In genomic region chr3:88499580-88499979, GRCm38 (mm10) we compare ENCODE assay signal across 26 mouse cellular contexts. TPM values are rescaled to one million over a fixed set of nuclear protein-coding genes. Genes with fewer than 3 reads are reported as not detected.
A peak's percentile ranks its signal among the peaks of the same experiment; 100 is the strongest.
DNase-seq lines count a peak whose midpoint lies in the region; ATAC-seq and TF ChIP-seq lines count a peak whose summit lies in the region.
"Had no signal": no experiment of that assay in that cellular context is flagged by ENCODE, and none has a peak within 500 bp of the region (broad histone marks: within the 10 kb centered on the region; RNA-seq: fewer than 3 reads in every experiment).

No protein-coding gene starts in this region.

- 73% methylated on average over 4 of the region's 4 CpGs for WGBS in limb, embryonic 14.5 days
- 81% methylated on average over 4 of the region's 4 CpGs for WGBS in limb, embryonic 10.5 days
- WGBS in limb, embryonic 15.5 days = 80% methylated on average over 4 of the region's 4 CpGs
- 80% methylated on average over 4 of the region's 4 CpGs for WGBS in liver, embryonic 16.5 days (ENCODE audit: insufficient replicate concordance)

- H3K36me3 ChIP-seq in limb, embryonic 14.5 days (ENCODE audit: control insufficient read depth, insufficient read depth, low read length) = peaks cover 19% of the 10 kb centered on the region
- H3K36me3 ChIP-seq in limb, embryonic 10.5 days = 0 out of 2 replicates have a peak, but pooled peaks cover 2% of the 10 kb centered on the region
- H3K36me3 ChIP-seq in MEL (ENCODE audit: control insufficient read depth in 1 of 2, insufficient read depth in 2 of 2, low read length in 2 of 2) = peaks cover 2 to 50% of the 10 kb centered on the region in 2 experiments; a peak in 3 of 4 replicates
- peaks cover 35% of the 10 kb centered on the region for H3K36me3 ChIP-seq in limb, embryonic 15.5 days
- peaks cover 6% of the 10 kb centered on the region; the same call in 1 of the 2 replicates for H3K36me3 ChIP-seq in liver, embryonic 16.5 days (ENCODE audit: control insufficient read depth, insufficient read depth)
- H3K36me3 ChIP-seq: stomach, embryonic 15.5 days had no signal

- H3K4me2 ChIP-seq in limb, embryonic 14.5 days (replicated peaks; ENCODE audit: low read depth, low read length, severe bottlenecking) = peak overlapping the region; percentile 90; the same call in 1 of the 2 replicates
- 0 out of 2 replicates have a peak overlapping the region, but pooled peaks have one; percentile 69 for H3K4me2 ChIP-seq in limb, embryonic 15.5 days
- H3K4me2 ChIP-seq in liver, embryonic 16.5 days (ENCODE audit: low read depth, low read length) = peak overlapping the region; percentile 88
- H3K4me2 ChIP-seq: hindbrain, embryonic 14.5 days had no signal

- TF ChIP-seq RAD21 in MEL (IDR thresholded peaks at IDR 0.05; ENCODE audit: low read depth, low read length) = no peak

- no peaks in the 10 kb centered on the region for H3K9me3 ChIP-seq in limb, embryonic 14.5 days (ENCODE audit: control insufficient read depth, low read length)
- no peaks in the 10 kb centered on the region for H3K9me3 ChIP-seq in limb, embryonic 10.5 days (replicated peaks)
- no peaks in the 10 kb centered on the region for H3K9me3 ChIP-seq in MEL (replicated peaks; ENCODE audit: insufficient read depth, low read length)
- no peaks in the 10 kb centered on the region for H3K9me3 ChIP-seq in limb, embryonic 15.5 days
- no peaks in the 10 kb centered on the region for H3K9me3 ChIP-seq in liver, embryonic 16.5 days (replicated peaks; ENCODE audit: control insufficient read depth, low read length)
- H3K9me3 ChIP-seq: stomach, embryonic 15.5 days had no signal

- no peak for TF ChIP-seq POLR2A in limb, embryonic 14.5 days (IDR thresholded peaks at IDR 0.05; ENCODE audit: borderline replicate concordance, extremely low read depth, insufficient read depth, insufficient read length)
- TF ChIP-seq POLR2A in MEL (IDR thresholded peaks at IDR 0.05; ENCODE audit: control insufficient read depth in 1 of 2, insufficient read depth in 1 of 2, low read depth in 1 of 2, low read length in 2 of 2, poor library complexity in 1 of 2) = no peak

- H3K4me1 ChIP-seq in limb, embryonic 14.5 days (ENCODE audit: control insufficient read depth, insufficient read depth, low read length) = peaks cover 45% of the 10 kb centered on the region
- H3K4me1 ChIP-seq in limb, embryonic 10.5 days = peaks cover 34% of the 10 kb centered on the region
- peaks cover 27 to 47% of the 10 kb centered on the region in 2 experiments for H3K4me1 ChIP-seq in MEL (ENCODE audit: control insufficient read depth in 1 of 2, insufficient read depth in 2 of 2, low read length in 2 of 2)
- peaks cover 63% of the 10 kb centered on the region for H3K4me1 ChIP-seq in limb, embryonic 15.5 days
- peaks cover 79% of the 10 kb centered on the region for H3K4me1 ChIP-seq in liver, embryonic 16.5 days (ENCODE audit: control insufficient read depth, low read depth, low read length)

- no peak for DNase-seq in limb, embryonic 14.5 days (ENCODE audit: low spot score)
- no peak for DNase-seq in limb, embryonic 10.5 days (ENCODE audit: low spot score)
- DNase-seq in MEL (ENCODE audit: low read depth, low spot score) (no peak), adipocyte (ENCODE audit: low spot score) (no peak)
- DNase-seq in frontal cortex, postnatal 36 days (ENCODE audit: low spot score in 2 of 2) = no peak
- DNase-seq in thymus, postnatal 25 days = no peak
- DNase-seq: adrenal gland, postnatal 10 days; B cell, adult 2 months; cerebellum, adult 8-10 months; forebrain, postnatal 0 days; heart, postnatal 4 days; kidney, adult 2 months; layer of hippocampus, adult 9-11 months; lung, adult 2 months; thymus, postnatal 36 days had no signal

- H3K4me3 ChIP-seq in limb, embryonic 14.5 days (replicated peaks; ENCODE audit: low read length) = no peak overlapping the region
- H3K4me3 ChIP-seq in limb, embryonic 10.5 days = no peak overlapping the region
- H3K4me3 ChIP-seq in MEL (ENCODE audit: control insufficient read depth in 1 of 2, insufficient read depth in 1 of 2, low read depth in 2 of 2, low read length in 2 of 2) = no peak overlapping the region
- peak overlapping the region; percentile 82 for H3K4me3 ChIP-seq in limb, embryonic 15.5 days
- peak overlapping the region; percentile 93 for H3K4me3 ChIP-seq in liver, embryonic 16.5 days (ENCODE audit: low read depth, low read length)
- H3K4me3 ChIP-seq: stomach, embryonic 15.5 days had no signal

- no peak overlapping the region for H3K27ac ChIP-seq in limb, embryonic 14.5 days (replicated peaks; ENCODE audit: low read depth, low read length)
- H3K27ac ChIP-seq in limb, embryonic 10.5 days = no peak overlapping the region
- peak overlapping the region; percentile 50 for H3K27ac ChIP-seq in MEL (ENCODE audit: control insufficient read depth, low read depth, low read length)
- H3K27ac ChIP-seq in limb, embryonic 15.5 days = no peak overlapping the region
- peak overlapping the region; percentile 85; the same call in 1 of the 2 replicates for H3K27ac ChIP-seq in liver, embryonic 16.5 days (ENCODE audit: low read length)
- H3K27ac ChIP-seq: hindbrain, embryonic 14.5 days; kidney, postnatal 0 days had no signal

- no peaks in the 10 kb centered on the region for H3K27me3 ChIP-seq in limb, embryonic 14.5 days (ENCODE audit: control insufficient read depth, insufficient read depth, low read length)
- H3K27me3 ChIP-seq in limb, embryonic 10.5 days (ENCODE audit: low read depth, poor library complexity, severe bottlenecking) = peaks cover 45% of the 10 kb centered on the region
- no peaks in the 10 kb centered on the region for H3K27me3 ChIP-seq in MEL (ENCODE audit: control insufficient read depth in 1 of 2, insufficient read depth in 2 of 2, low read length in 2 of 2)
- no peaks in the 10 kb centered on the region for H3K27me3 ChIP-seq in limb, embryonic 15.5 days
- no peaks in the 10 kb centered on the region for H3K27me3 ChIP-seq in liver, embryonic 16.5 days (ENCODE audit: control insufficient read depth, insufficient read depth, low read depth, low read length)
- H3K27me3 ChIP-seq: stomach, embryonic 15.5 days had no signal

- no peak for TF ChIP-seq CTCF in MEL (IDR thresholded peaks at IDR 0.05 in 2 of 3, conservative IDR thresholded peaks at IDR 0.05 in 1 of 3; ENCODE audit: control insufficient read depth in 1 of 3, insufficient read depth in 1 of 3, low read depth in 2 of 3, low read length in 3 of 3, poor library complexity in 1 of 3, severe bottlenecking in 1 of 3)

- ATAC-seq in limb, embryonic 14.5 days (ENCODE audit: low FRiP score, low read depth) = no peak
- no peak for ATAC-seq in limb, embryonic 15.5 days (ENCODE audit: insufficient number of reproducible peaks, low FRiP score, low TSS enrichment, low read depth)
- no peak for ATAC-seq in liver, embryonic 16.5 days (ENCODE audit: low read depth)
- ATAC-seq: activated CD4-positive, CD25-positive, alpha-beta regulatory T cell, adult 4 months; forebrain, postnatal 0 days; inflammation-experienced regulatory T-cells, adult 6 months; midbrain, embryonic 16.5 days had no signal

- H3K79me2 ChIP-seq in MEL (ENCODE audit: control insufficient read depth, insufficient read depth, low read length, poor library complexity) = peaks cover 44% of the 10 kb centered on the region

- H3K9ac ChIP-seq in limb, embryonic 14.5 days (ENCODE audit: low read depth, low read length, severe bottlenecking) = no peak overlapping the region
- H3K9ac ChIP-seq in MEL (ENCODE audit: control insufficient read depth, low read depth, low read length, poor library complexity, severe bottlenecking) = no peak overlapping the region
- no peak overlapping the region for H3K9ac ChIP-seq in limb, embryonic 15.5 days
- H3K9ac ChIP-seq in liver, embryonic 16.5 days (ENCODE audit: low read depth, low read length) = no peak overlapping the region
- H3K9ac ChIP-seq: forebrain, postnatal 0 days; hindbrain, embryonic 14.5 days; stomach, embryonic 15.5 days had no signal

- TF ChIP-seq EP300 in MEL (IDR thresholded peaks at IDR 0.05; ENCODE audit: low read depth in 1 of 2, low read length in 2 of 2) = no peak

RNA-seq across cellular contexts. Expression of gene Lmna, which starts 10.2 kb away (rescaled TPM):
- polyA plus RNA-seq in limb, embryonic 14.5 days (2012; rRNA removed) = 238 and 364 TPM in 2 replicates
- polyA plus RNA-seq in limb, embryonic 14.5 days (2014; fragmentation: Nextera tagmentation; extraction: Ambion mirVana) = 378 and 402 TPM in 2 replicates
- polyA plus RNA-seq in limb, embryonic 10.5 days (2016; fragmentation: Nextera tagmentation; extraction: Ambion mirVana) = 9.2 and 14.5 TPM in 2 replicates
- total RNA-seq in MEL (2012; rRNA removed) = 388 and 394 TPM in 2 replicates
- 100 to 1,000 TPM; 128 to 302 TPM for polyA plus RNA-seq in MEL (2012; ENCODE audit: insufficient read depth in 1 of 2, insufficient read length in 2 of 2, low read depth in 1 of 2, low replicate concordance in 2 of 2, missing spikeins in 1 of 2)
- polyA plus RNA-seq in limb, embryonic 15.5 days (2015; fragmentation: Nextera tagmentation; extraction: Ambion mirVana) = 635 and 751 TPM in 2 replicates
- polyA plus RNA-seq in liver, embryonic 16.5 days (2015; fragmentation: Nextera tagmentation; extraction: Ambion mirVana) = 123 and 131 TPM in 2 replicates

RNA-seq across cellular contexts. Expression of gene Mex3a, which starts 32.6 kb away (rescaled TPM):
- 49.3 and 60.8 TPM in 2 replicates for polyA plus RNA-seq in limb, embryonic 14.5 days (2012; rRNA removed)
- 26.7 and 33.1 TPM in 2 replicates for polyA plus RNA-seq in limb, embryonic 14.5 days (2014; fragmentation: Nextera tagmentation; extraction: Ambion mirVana)
- 28.9 and 34.8 TPM in 2 replicates for polyA plus RNA-seq in limb, embryonic 10.5 days (2016; fragmentation: Nextera tagmentation; extraction: Ambion mirVana)
- 4.3 and 5.5 TPM in 2 replicates for total RNA-seq in MEL (2012; rRNA removed)
- 10 to 100 TPM in 1 of 2 experiments, not detected in 1; 10.1 TPM for polyA plus RNA-seq in MEL (2012; ENCODE audit: insufficient read depth in 1 of 2, insufficient read length in 2 of 2, low read depth in 1 of 2, low replicate concordance in 2 of 2, missing spikeins in 1 of 2)
- polyA plus RNA-seq in limb, embryonic 15.5 days (2015; fragmentation: Nextera tagmentation; extraction: Ambion mirVana) = 17.6 and 21.0 TPM in 2 replicates
- 0.44 and 0.53 TPM in 2 replicates for polyA plus RNA-seq in liver, embryonic 16.5 days (2015; fragmentation: Nextera tagmentation; extraction: Ambion mirVana)

RNA-seq across cellular contexts. Expression of gene Sema4a, which starts 38.6 kb away (rescaled TPM):
- polyA plus RNA-seq in limb, embryonic 14.5 days (2012; rRNA removed) = 13.5 and 16.0 TPM in 2 replicates
- polyA plus RNA-seq in limb, embryonic 14.5 days (2014; fragmentation: Nextera tagmentation; extraction: Ambion mirVana) = 12.9 and 14.4 TPM in 2 replicates
- 4.7 and 6.7 TPM in 2 replicates for polyA plus RNA-seq in limb, embryonic 10.5 days (2016; fragmentation: Nextera tagmentation; extraction: Ambion mirVana)
- 31.4 and 45.3 TPM in 2 replicates for total RNA-seq in MEL (2012; rRNA removed)
- polyA plus RNA-seq in MEL (2012; ENCODE audit: insufficient read depth in 1 of 2, insufficient read length in 2 of 2, low read depth in 1 of 2, low replicate concordance in 2 of 2, missing spikeins in 1 of 2) = 10 to 100 TPM in 1 of 2 experiments, not detected in 1; 33.5 TPM
- 23.1 and 24.5 TPM in 2 replicates for polyA plus RNA-seq in limb, embryonic 15.5 days (2015; fragmentation: Nextera tagmentation; extraction: Ambion mirVana)
- 27.0 and 29.1 TPM in 2 replicates for polyA plus RNA-seq in liver, embryonic 16.5 days (2015; fragmentation: Nextera tagmentation; extraction: Ambion mirVana)

RNA-seq across cellular contexts. Expression of gene Rab25, which starts 48.5 kb away (rescaled TPM):
- polyA plus RNA-seq in limb, embryonic 14.5 days (2012; rRNA removed) = 27.0 and 35.0 TPM in 2 replicates
- 52.7 and 70.4 TPM in 2 replicates for polyA plus RNA-seq in limb, embryonic 14.5 days (2014; fragmentation: Nextera tagmentation; extraction: Ambion mirVana)
- polyA plus RNA-seq in limb, embryonic 10.5 days (2016; fragmentation: Nextera tagmentation; extraction: Ambion mirVana) = 1.7 and 3.7 TPM in 2 replicates
- total RNA-seq in MEL (2012; rRNA removed) = 0.75 and 0.96 TPM in 2 replicates
- polyA plus RNA-seq in MEL (2012; ENCODE audit: insufficient read depth in 1 of 2, insufficient read length in 2 of 2, low read depth in 1 of 2, low replicate concordance in 2 of 2, missing spikeins in 1 of 2) = 1 to 10 TPM in 1 of 2 experiments, not detected in 1; 1.9 TPM
- 144 and 148 TPM in 2 replicates for polyA plus RNA-seq in limb, embryonic 15.5 days (2015; fragmentation: Nextera tagmentation; extraction: Ambion mirVana)
- 0.32 and 1.1 TPM in 2 replicates for polyA plus RNA-seq in liver, embryonic 16.5 days (2015; fragmentation: Nextera tagmentation; extraction: Ambion mirVana)
- total RNA-seq: adrenal gland, postnatal 10 days; forebrain, postnatal 0 days; heart, adult 8-10 months; heart, postnatal 4 days; left cerebral cortex, adult 18-20 months; left cerebral cortex, postnatal 36 days had no signal
- polyA plus RNA-seq: activated CD4-positive, CD25-positive, alpha-beta regulatory T cell, adult 4 months; forebrain, postnatal 0 days; inflammation-experienced regulatory T-cells, adult 6 months had no signal

RNA-seq across cellular contexts. Expression of gene Lamtor2, which starts 53.3 kb away (rescaled TPM):
- polyA plus RNA-seq in limb, embryonic 14.5 days (2012; rRNA removed) = 92.5 and 117 TPM in 2 replicates
- polyA plus RNA-seq in limb, embryonic 14.5 days (2014; fragmentation: Nextera tagmentation; extraction: Ambion mirVana) = 100 and 103 TPM in 2 replicates
- 151 and 159 TPM in 2 replicates for polyA plus RNA-seq in limb, embryonic 10.5 days (2016; fragmentation: Nextera tagmentation; extraction: Ambion mirVana)
- 125 and 127 TPM in 2 replicates for total RNA-seq in MEL (2012; rRNA removed)
- polyA plus RNA-seq in MEL (2012; ENCODE audit: insufficient read depth in 1 of 2, insufficient read length in 2 of 2, low read depth in 1 of 2, low replicate concordance in 2 of 2, missing spikeins in 1 of 2) = 100 to 1,000 TPM in 1 of 2 experiments, not detected in 1; 188 TPM
- 194 and 207 TPM in 2 replicates for polyA plus RNA-seq in limb, embryonic 15.5 days (2015; fragmentation: Nextera tagmentation; extraction: Ambion mirVana)
- 98.6 and 107 TPM in 2 replicates for polyA plus RNA-seq in liver, embryonic 16.5 days (2015; fragmentation: Nextera tagmentation; extraction: Ambion mirVana)

Comparison
In these comparisons a context has a peak if more than half of its experiments do, and no peak if none do; other contexts are left out.
1. H3K4me3 ChIP-seq: peak in limb, embryonic 15.5 days (single experiment) and liver, embryonic 16.5 days (single experiment); none in limb, embryonic 14.5 days (single experiment), limb, embryonic 10.5 days (single experiment) and MEL (0 of 2).
2. H3K27ac ChIP-seq: peak in MEL (single experiment) and liver, embryonic 16.5 days (single experiment); none in limb, embryonic 14.5 days (single experiment), limb, embryonic 10.5 days (single experiment) and limb, embryonic 15.5 days (single experiment).
3. Peak in every context shown above with its lines, with median percentiles within 50 percentile points of each other: H3K4me2 ChIP-seq.